In genomic region chr2:138446466-138446865, GRCm38 (mm10) we compare ENCODE assay signal across 16 mouse cellular contexts.
"Had no signal": no experiment of that assay in that cellular context is flagged by ENCODE, and none has a peak within 500 bp of the region (broad histone marks: within the 10 kb centered on the region; RNA-seq: fewer than 3 reads in every experiment).

No protein-coding gene starts in this region.

- H3K36me3 ChIP-seq: limb, embryonic 13.5 days; neural tube, embryonic 15.5 days had no signal

- H3K9ac ChIP-seq: limb, embryonic 13.5 days; liver, embryonic 14.5 days; neural tube, embryonic 15.5 days had no signal

- H3K9me3 ChIP-seq: limb, embryonic 13.5 days; neural tube, embryonic 15.5 days had no signal

- H3K27me3 ChIP-seq: limb, embryonic 13.5 days; neural tube, embryonic 15.5 days had no signal

- DNase-seq: kidney, adult 11 months; kidney, adult 9 months; kidney, postnatal 36 days; left cerebral cortex, postnatal 4 days; lung, adult 2 months; lung, postnatal 4 days; right cerebral cortex, adult 18-20 months; right cerebral cortex, postnatal 25 days; thymus, postnatal 4 days had no signal

- H3K4me2 ChIP-seq: limb, embryonic 13.5 days; neural tube, embryonic 15.5 days had no signal

- H3K27ac ChIP-seq: kidney, postnatal 0 days; layer of hippocampus, adult 2 months; limb, embryonic 13.5 days; liver, embryonic 14.5 days; neural tube, embryonic 15.5 days had no signal

- H3K4me3 ChIP-seq: layer of hippocampus, adult 2 months; limb, embryonic 13.5 days; myocyte; neural tube, embryonic 15.5 days had no signal

- ATAC-seq: lung, postnatal 0 days had no signal
